Comparison of ENCODE assay signal across 8 mouse cellular contexts in genomic region chr6:86497071-86497815, GRCm38 (mm10). TPM values are rescaled to one million over a fixed set of nuclear protein-coding genes. Genes with fewer than 3 reads are reported as not detected.
A peak's percentile ranks its signal among the peaks of the same experiment; 100 is the strongest.
DNase-seq lines count a peak whose midpoint lies in the region; ATAC-seq and TF ChIP-seq lines count a peak whose summit lies in the region.

No protein-coding gene starts in this region.

- H3K4me3 ChIP-seq in embryonic facial prominence, embryonic 15.5 days (replicated peaks) = peak overlapping the region; percentile 36
- H3K4me3 ChIP-seq in intestine, postnatal 0 days (ENCODE audit: low read depth, low read length) = peak overlapping the region; percentile 29
- peak overlapping the region; percentile 69 for H3K4me3 ChIP-seq in lung, adult 2 months (replicated peaks; ENCODE audit: extremely low read depth, low read depth, low read length)
- peak overlapping the region; percentile 24; the same call in 1 of the 2 replicates for H3K4me3 ChIP-seq in stomach, embryonic 14.5 days (ENCODE audit: low read depth, low read length)

- H3K4me1 ChIP-seq in embryonic facial prominence, embryonic 15.5 days = peaks cover 35% of the 10 kb centered on the region
- H3K4me1 ChIP-seq in intestine, postnatal 0 days (replicated peaks; ENCODE audit: control insufficient read depth, insufficient read depth, low read length) = peaks cover 10% of the 10 kb centered on the region; the same call in 1 of the 2 replicates
- peaks cover 14% of the 10 kb centered on the region for H3K4me1 ChIP-seq in lung, adult 2 months (ENCODE audit: control insufficient read depth, insufficient read depth, low read length)
- peaks cover 13% of the 10 kb centered on the region; the same call in 1 of the 2 replicates for H3K4me1 ChIP-seq in stomach, embryonic 14.5 days (ENCODE audit: control insufficient read depth, insufficient read depth, low read length)

- TF ChIP-seq POLR2A in lung, adult 2 months (IDR thresholded peaks at IDR 0.05; ENCODE audit: borderline replicate concordance, extremely low read depth, low read depth, low read length) = peak; percentile 48; the same call in 1 of the 2 replicates

- peak overlapping the region; percentile 85 for H3K27ac ChIP-seq in embryonic facial prominence, embryonic 15.5 days (replicated peaks)
- H3K27ac ChIP-seq in intestine, postnatal 0 days (ENCODE audit: low read depth, low read length) = peak overlapping the region; percentile 80
- peak overlapping the region; percentile 73 for H3K27ac ChIP-seq in stomach, embryonic 14.5 days (ENCODE audit: low read length)

- no peaks in the 10 kb centered on the region for H3K36me3 ChIP-seq in embryonic facial prominence, embryonic 15.5 days
- no peaks in the 10 kb centered on the region for H3K36me3 ChIP-seq in intestine, postnatal 0 days (ENCODE audit: control insufficient read depth, insufficient read depth)
- H3K36me3 ChIP-seq in stomach, embryonic 14.5 days (ENCODE audit: control insufficient read depth, insufficient read depth, low read length) = no peaks in the 10 kb centered on the region

- DNase-seq in ovary, adult 18-20 months (ENCODE audit: low spot score) = peak; percentile 60
- no peak for DNase-seq in ovary, postnatal 10 days (ENCODE audit: low spot score)
- peak; percentile 65 for DNase-seq in lung, adult 2 months
- no peak for DNase-seq in left cerebral cortex, adult 8-10 months (ENCODE audit: low spot score in 2 of 2)
- DNase-seq in right cerebral cortex, postnatal 10 days (ENCODE audit: low spot score in 2 of 2) = no peak

- H3K9ac ChIP-seq in embryonic facial prominence, embryonic 15.5 days = peak overlapping the region; percentile 21
- peak overlapping the region; percentile 26; the same call in 1 of the 2 replicates for H3K9ac ChIP-seq in intestine, postnatal 0 days (ENCODE audit: low read depth, low read length)
- H3K9ac ChIP-seq in stomach, embryonic 14.5 days (replicated peaks; ENCODE audit: low read depth, low read length) = 0 out of 2 replicates have a peak overlapping the region, but pooled peaks have one; percentile 19

- peak; percentile 54 for TF ChIP-seq CTCF in intestine, postnatal 0 days (IDR thresholded peaks at IDR 0.05; ENCODE audit: low read depth)
- peak; percentile 32 for TF ChIP-seq CTCF in lung, adult 2 months (IDR thresholded peaks at IDR 0.05; ENCODE audit: insufficient read depth, low read length)

- H3K9me3 ChIP-seq in embryonic facial prominence, embryonic 15.5 days (replicated peaks) = no peaks in the 10 kb centered on the region
- no peaks in the 10 kb centered on the region for H3K9me3 ChIP-seq in intestine, postnatal 0 days (ENCODE audit: control insufficient read depth)
- H3K9me3 ChIP-seq in stomach, embryonic 14.5 days (ENCODE audit: control insufficient read depth, low read depth, low read length) = no peaks in the 10 kb centered on the region

- ATAC-seq in embryonic facial prominence, embryonic 15.5 days (ENCODE audit: insufficient number of reproducible peaks, low FRiP score, low TSS enrichment, low read depth) = peak; percentile 64
- peak; percentile 32 for ATAC-seq in intestine, postnatal 0 days
- ATAC-seq in stomach, embryonic 14.5 days (ENCODE audit: insufficient number of reproducible peaks, insufficient read depth, low FRiP score, low read depth) = peak; percentile 66

- 9% methylated on average over 13 of the region's 13 CpGs for WGBS in embryonic facial prominence, embryonic 15.5 days
- WGBS in intestine, postnatal 0 days = 10% methylated on average over 13 of the region's 13 CpGs
- 7% methylated on average over 13 of the region's 13 CpGs for WGBS in lung, adult 2 months
- 12% methylated on average over 13 of the region's 13 CpGs for WGBS in stomach, embryonic 14.5 days

- H3K4me2 ChIP-seq in embryonic facial prominence, embryonic 15.5 days (replicated peaks) = peak overlapping the region; percentile 46
- H3K4me2 ChIP-seq in intestine, postnatal 0 days (replicated peaks; ENCODE audit: low read depth) = peak overlapping the region; percentile 56
- H3K4me2 ChIP-seq in stomach, embryonic 14.5 days (replicated peaks; ENCODE audit: low read depth, low read length) = peak overlapping the region; percentile 46

- H3K27me3 ChIP-seq in embryonic facial prominence, embryonic 15.5 days = no peaks in the 10 kb centered on the region
- H3K27me3 ChIP-seq in intestine, postnatal 0 days (replicated peaks; ENCODE audit: control insufficient read depth, insufficient read depth, low read length) = no peaks in the 10 kb centered on the region
- no peaks in the 10 kb centered on the region for H3K27me3 ChIP-seq in stomach, embryonic 14.5 days (ENCODE audit: control insufficient read depth, insufficient read depth, low read length)

RNA-seq across cellular contexts. Expression of gene Pcbp1, which starts 28.9 kb away (rescaled TPM):
- 497 and 506 TPM in 2 replicates for polyA plus RNA-seq in embryonic facial prominence, embryonic 15.5 days (2015; fragmentation: Nextera tagmentation; extraction: Ambion mirVana)
- polyA plus RNA-seq in intestine, postnatal 0 days (2015; fragmentation: Nextera tagmentation; extraction: Ambion mirVana) = 326 and 327 TPM in 2 replicates
- polyA plus RNA-seq in lung, adult 2 months (2012; rRNA removed) = 161 TPM in 2 replicates
- 230 and 234 TPM in 2 replicates for polyA plus RNA-seq in stomach, embryonic 14.5 days (2014; fragmentation: Nextera tagmentation; extraction: Ambion mirVana)
- total RNA-seq in left cerebral cortex, adult 8-10 months (2022) = 100 to 1,000 TPM; 179 to 184 (median 180) TPM

RNA-seq across cellular contexts. Expression of gene C87436, which starts 59.1 kb away (rescaled TPM):
- 24.7 and 26.8 TPM in 2 replicates for polyA plus RNA-seq in embryonic facial prominence, embryonic 15.5 days (2015; fragmentation: Nextera tagmentation; extraction: Ambion mirVana)
- 12.4 and 12.8 TPM in 2 replicates for polyA plus RNA-seq in intestine, postnatal 0 days (2015; fragmentation: Nextera tagmentation; extraction: Ambion mirVana)
- polyA plus RNA-seq in lung, adult 2 months (2012; rRNA removed) = 10.4 and 13.4 TPM in 2 replicates
- 26.3 and 26.8 TPM in 2 replicates for polyA plus RNA-seq in stomach, embryonic 14.5 days (2014; fragmentation: Nextera tagmentation; extraction: Ambion mirVana)
- 10 to 100 TPM; 19.3 to 25.6 (median 22.3) TPM for total RNA-seq in left cerebral cortex, adult 8-10 months (2022)

Comparison
In these comparisons a context has a peak if more than half of its experiments do, and no peak if none do; other contexts are left out.
1. DNase-seq: peak in ovary, adult 18-20 months (single experiment) and lung, adult 2 months (single experiment); none in ovary, postnatal 10 days (single experiment), left cerebral cortex, adult 8-10 months (0 of 2) and right cerebral cortex, postnatal 10 days (0 of 2).
2. Peak in every context shown above with its lines, with median percentiles within 50 percentile points of each other: ATAC-seq, H3K27ac ChIP-seq, H3K4me2 ChIP-seq, H3K4me3 ChIP-seq and H3K9ac ChIP-seq.